Mouse (Mus musculus): ENCODE results near the gene Ston2.
A peak's percentile ranks its signal among the peaks of the same experiment; 100 is the strongest.
"Not testable (repeated sequence)": the region's sequence is repeated elsewhere in the genome, so short reads cannot be mapped to it uniquely, and the experiment has no call there.

Gene Ston2

DNA sequence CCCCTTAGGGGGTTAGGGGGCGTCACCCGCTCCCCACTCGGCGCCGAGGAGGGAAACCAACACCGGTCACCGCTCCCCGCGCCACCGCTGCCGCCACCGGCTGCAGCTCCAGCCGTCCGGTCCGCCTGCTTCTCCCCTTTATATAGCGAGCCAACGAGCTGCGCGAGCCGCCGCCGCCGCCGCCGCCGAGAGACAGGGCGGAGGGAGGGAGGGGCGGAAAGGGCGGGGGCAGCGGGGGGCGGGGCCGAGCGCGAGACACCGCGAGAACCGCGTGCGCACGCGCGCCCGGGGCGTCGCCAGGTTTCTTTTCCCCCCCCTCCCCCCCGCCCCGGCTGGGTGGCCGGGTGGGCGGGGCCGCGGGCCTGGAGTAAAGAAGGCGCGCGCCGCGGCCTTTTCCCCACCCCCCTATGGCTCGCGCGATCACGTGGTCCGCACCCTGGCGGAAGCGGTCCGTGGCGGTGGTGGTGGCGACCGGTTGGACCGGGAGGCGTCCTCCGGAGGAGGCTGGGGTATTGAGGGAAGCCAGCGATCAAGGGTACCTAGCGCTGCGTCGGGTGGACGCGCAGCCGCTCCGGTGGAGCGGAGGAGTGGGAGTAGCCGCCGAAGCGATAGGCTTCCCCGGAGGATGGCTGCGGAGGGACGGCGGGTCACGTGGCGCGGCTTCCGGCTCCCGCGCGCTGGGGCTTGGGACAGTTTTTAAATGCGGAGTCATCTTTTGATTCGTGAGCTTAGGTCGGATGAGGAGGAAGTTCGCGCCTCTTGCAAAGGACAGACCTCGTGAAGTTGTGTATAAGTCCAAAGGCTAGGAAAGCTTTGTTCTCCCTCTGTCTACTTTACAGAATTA is 198.1 kb downstream of the Ston2 start, which contains the start of gene Gtf2a1:
Gtf2a1 (minus strand) TSS at position 641 of the 844 bp plus-strand sequence.
- DNase-seq (ENCODE audit: low spot score) = peak; percentile 96

DNA sequence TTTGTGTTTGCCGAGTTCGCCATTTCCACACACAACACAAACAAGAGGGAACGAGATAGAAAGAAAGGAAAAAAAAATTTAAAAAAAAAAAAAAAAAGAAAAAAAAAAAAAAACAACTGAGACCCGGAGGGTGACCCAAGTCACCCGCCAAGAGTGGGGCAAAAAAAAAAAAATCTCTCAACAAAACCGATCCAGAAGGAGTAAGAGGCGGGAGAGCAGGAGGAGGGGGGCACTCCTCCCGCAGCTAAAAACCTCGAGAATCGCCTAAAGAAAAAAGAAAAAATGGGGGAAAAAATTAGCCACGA is 198.7 kb downstream of the Ston2 start:
- DNase-seq (ENCODE audit: low spot score) = no peak

DNA sequence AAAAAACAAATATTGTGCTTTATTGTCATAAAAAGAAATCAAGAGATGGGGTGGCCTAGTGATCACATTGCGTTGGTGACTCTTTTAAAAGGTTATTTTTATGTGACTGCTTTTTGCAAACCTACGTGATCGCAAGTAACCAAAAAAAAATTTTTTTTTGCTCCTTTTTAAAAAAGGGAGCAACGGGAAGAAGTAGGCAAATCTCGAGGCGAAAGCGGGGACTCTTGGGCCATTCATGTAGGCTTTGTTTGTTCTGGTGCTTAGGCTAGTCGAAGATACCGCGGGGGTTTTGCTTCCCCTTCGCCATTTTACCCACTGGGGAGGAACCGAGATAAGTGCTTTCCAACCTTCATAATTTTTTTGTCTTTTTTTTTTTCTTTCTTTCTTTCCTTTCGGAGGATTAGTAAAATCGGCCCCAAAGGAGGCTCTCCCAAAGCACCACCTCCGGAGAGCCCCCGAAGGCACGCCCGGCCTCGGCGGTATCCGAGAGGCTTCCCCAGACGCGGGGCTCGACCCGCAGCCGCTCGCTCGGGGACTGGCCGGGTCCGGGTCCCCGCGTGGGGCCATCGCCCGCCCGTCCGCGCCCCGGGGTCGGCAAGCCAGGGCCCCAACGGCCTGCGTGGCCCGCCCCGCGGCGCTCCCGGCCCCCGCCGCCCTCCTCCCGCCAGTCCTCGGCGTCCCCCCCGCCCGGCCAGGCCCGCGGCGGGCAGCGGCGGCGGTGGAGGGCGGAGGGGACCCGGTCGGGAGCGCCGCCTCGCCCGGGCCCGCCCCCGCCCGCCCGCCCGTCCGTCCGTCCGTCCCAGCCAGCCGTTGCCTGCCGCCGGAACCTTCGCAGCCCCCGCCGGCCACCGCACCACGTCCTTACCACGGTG is 199.3 kb downstream of the Ston2 start:
- DNase-seq (ENCODE audit: low spot score) = peak; percentile 71

DNA sequence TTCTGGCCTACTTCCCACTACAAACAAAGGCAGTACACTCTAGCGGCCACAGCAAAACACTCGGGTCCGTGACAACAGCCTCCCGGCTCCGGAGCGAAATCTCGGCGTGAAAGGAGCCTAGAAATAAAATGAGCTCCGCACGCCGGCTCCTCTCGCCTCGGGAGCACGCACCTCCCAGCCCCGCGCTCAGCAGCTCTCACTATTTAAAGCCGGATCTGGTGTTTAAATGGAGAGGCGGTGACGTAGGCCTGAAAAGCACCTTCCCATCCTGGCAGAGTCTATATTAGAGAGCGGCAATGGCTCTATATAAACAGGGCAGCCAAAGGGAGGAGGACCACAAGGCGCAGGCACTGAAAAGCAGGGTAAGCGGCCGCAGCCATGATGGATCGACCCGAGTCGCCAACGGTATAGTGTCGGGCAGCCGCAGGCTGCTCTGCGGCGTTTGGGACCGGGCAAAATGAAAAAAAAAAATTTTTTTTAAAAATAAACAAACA is 200.0 kb downstream of the Ston2 start:
- peak; percentile 96 for DNase-seq (ENCODE audit: low spot score)

DNA sequence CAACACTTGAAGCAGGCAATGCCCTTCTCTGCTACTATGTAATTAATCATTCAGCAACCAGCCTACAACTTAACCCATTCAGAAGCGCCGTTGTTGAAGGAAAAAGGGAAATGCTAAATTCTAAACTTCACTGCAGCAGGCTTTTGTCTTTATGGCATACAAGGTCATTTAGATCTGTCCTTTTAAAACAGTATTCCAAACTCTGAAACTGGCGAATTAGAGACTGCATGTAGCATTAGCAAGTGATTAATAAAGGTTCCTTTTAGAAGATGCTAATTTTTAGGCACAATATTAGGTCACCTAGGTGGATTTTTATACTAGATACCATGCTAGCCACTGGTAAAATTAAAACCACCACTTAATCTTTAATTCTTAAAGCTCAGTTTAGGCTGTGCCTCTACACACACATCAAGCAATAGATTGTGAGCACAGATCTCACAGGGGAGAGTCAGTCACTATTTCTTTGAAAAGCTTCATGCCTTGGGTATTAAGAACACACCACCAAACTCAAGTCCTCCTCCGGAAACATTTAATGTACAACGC is 200.6 kb downstream of the Ston2 start:
- peak; percentile 53 for DNase-seq (ENCODE audit: low spot score)

DNA sequence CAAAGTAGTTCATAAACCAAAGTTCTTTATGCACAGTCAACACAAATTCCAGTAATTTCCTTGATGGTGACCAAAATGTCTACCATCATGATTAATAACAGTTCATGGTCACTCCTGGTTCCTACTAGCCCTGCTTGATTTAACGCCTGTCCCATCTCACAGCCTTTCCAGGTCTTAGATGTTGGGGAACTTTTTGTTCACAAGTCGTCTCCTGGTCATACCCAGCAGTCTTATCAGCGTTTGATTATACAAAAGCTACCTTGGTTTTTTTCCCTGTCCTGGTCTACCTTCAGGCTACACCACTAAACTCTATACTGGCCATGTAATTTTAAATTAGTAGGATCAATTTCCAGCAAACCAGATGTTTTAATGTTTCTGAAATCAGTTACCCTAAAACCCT is 201.1 kb downstream of the Ston2 start:
- DNase-seq (ENCODE audit: low spot score) = peak; percentile 8

DNA sequence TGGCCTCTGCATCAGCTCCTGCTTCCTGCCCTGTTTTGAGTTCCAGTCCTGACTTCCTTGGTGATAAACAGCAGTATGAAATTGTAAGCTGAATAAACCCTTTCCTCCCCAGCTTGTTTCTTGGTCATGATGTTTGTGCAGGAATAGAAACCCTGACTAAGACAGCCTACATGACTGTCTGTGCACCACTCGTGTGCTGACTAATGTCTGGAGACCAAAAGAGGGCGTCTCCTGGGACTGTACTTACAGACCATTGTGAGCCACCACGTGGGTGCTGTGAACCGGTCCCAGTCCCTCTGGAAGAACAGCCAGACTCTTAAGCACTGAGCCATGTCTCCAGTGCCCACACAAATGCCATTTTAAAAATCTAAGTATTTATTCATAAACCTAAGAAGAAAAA is 202.4 kb downstream of the Ston2 start:
- not testable (repeated sequence) for DNase-seq (ENCODE audit: low spot score)

DNA sequence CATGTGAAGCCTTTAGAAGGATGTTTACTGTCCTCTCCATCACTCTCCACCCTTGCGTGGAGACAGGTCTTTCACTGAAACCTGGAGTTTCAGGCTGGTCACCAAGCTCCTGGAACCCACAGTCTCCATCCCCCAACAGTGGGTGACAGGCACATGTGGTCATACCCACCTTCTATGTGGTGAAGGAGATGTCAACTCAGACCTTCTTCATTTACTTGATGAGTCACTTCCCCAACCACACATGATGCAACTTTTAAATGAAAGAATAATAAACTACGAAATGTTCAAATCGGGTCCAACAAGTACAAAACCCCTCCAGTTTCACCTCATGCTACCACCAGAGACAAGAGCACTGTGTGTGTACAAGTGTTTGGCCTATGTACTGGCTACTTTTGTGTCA is 203.0 kb downstream of the Ston2 start:
- no peak for DNase-seq (ENCODE audit: low spot score)

DNA sequence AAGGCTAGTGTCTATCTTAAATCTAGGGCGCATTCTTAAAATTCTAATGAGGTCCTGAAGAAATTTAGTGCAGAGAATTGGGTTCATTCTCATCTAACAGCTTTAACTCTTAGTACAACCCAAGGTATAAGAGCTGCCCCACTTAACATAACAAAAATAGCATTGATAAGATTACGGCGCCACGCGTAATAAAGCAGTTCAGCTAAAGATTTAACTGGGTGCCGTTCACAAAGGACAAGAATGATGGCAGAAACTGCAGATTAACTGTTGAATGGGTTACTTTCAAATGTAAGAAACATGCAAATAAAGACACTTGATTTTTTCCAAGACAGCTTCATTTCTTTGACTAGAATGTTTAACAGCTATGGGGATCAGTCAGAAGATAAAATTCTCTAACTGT is 204.8 kb downstream of the Ston2 start:
- peak; percentile 12 for DNase-seq (ENCODE audit: low spot score)

Measured in embryo, embryonic 10.5 days (tissue).